Mouse (Mus musculus): ENCODE measurements around the gene Lrg1.
"Not testable (repeated sequence)": the region's sequence is repeated elsewhere in the genome, so short reads cannot be mapped to it uniquely, and the experiment has no call there.

GRCm38 (mm10) chr17:56078361-56078760 is 43.4 kb downstream of the Lrg1 start:
- TF ChIP-seq CTCF (IDR thresholded peaks at IDR 0.05 in 2 of 3, conservative IDR thresholded peaks at IDR 0.05 in 1 of 3; ENCODE audit: control insufficient read depth in 1 of 3, insufficient read depth in 1 of 3, low read depth in 2 of 3, low read length in 3 of 3, poor library complexity in 1 of 3, severe bottlenecking in 1 of 3); USF2 (IDR thresholded peaks at IDR 0.05; ENCODE audit: borderline replicate concordance in 1 of 2, insufficient read depth in 1 of 2, low read depth in 1 of 2, low read length in 2 of 2); ZMIZ1 (IDR thresholded peaks at IDR 0.05; ENCODE audit: low read depth, low read length); MYC (IDR thresholded peaks at IDR 0.05; ENCODE audit: low read depth, low read length); CHD2 (IDR thresholded peaks at IDR 0.05; ENCODE audit: low read length); GATA1 (IDR thresholded peaks at IDR 0.05; ENCODE audit: low read depth, low read length); EP300 (IDR thresholded peaks at IDR 0.05; ENCODE audit: low read depth in 1 of 2, low read length in 2 of 2); GABPA (IDR thresholded peaks at IDR 0.05; ENCODE audit: low read depth, low read length); SMC3 (IDR thresholded peaks at IDR 0.05; ENCODE audit: low read depth, low read length); USF1 (IDR thresholded peaks at IDR 0.05; ENCODE audit: low read depth, low read length); POLR2A (IDR thresholded peaks at IDR 0.05; ENCODE audit: control insufficient read depth in 1 of 2, insufficient read depth in 1 of 2, low read depth in 1 of 2, low read length in 2 of 2, poor library complexity in 1 of 2); CHD1 (IDR thresholded peaks at IDR 0.05; ENCODE audit: low read depth, low read length): not testable (repeated sequence)
